Mouse (Mus musculus) Patski (cell line): ENCODE measurements around the gene Hap1. TPM values are rescaled to one million over a fixed set of nuclear protein-coding genes. Genes with fewer than 3 reads are reported as not detected.
"Not testable (repeated sequence)": the region's sequence is repeated elsewhere in the genome, so short reads cannot be mapped to it uniquely, and the experiment has no call there.

ENCODE experiments used
- ATAC-seq: fragments of 100-300 bp; one replicate; pipeline ENCODE4 v1.8.0; 2021
- CTCF ChIA-PET: fragments of 350-600 bp; sonication (Branson Sonifier 250); formaldehyde crosslinking; loops from one replicate; lab custom pipeline; 2022; ENCODE audit warnings: inconsistent platforms; lab: Charles Lee
- POLR2A ChIA-PET: fragments of 350-600 bp; sonication (Branson Sonifier 250); formaldehyde crosslinking; loops from one replicate; lab custom pipeline; 2022; ENCODE audit warnings: antibody characterized with exemption, inconsistent platforms; lab: Charles Lee
- DNase-seq: peaks from one replicate; pipeline ENCODE4 v3.0.0-alpha.2; 2011; ENCODE audit warnings: low read depth, low spot score
- H3K27me3 ChIP-seq: fragments of 371-371 bp; one replicate; pipeline ENCODE4 v1.5.1; 2021
- CTCF ChIP-seq: fragments of 100-300 bp; IDR thresholded peaks from one replicate; pipeline ENCODE4 v1.5.1; 2021
- in situ Hi-C: fragments of 300-500 bp; cut with MboI; formaldehyde crosslinking; loops from 3 replicates; pipeline ENCODE4 v1.11.1; 2018; ENCODE audit warnings: low pct_unique_long_range_greater_than_20kb, mixed read lengths
- polyA plus RNA-seq: library from polyadenylated mRNA; unstranded; gene quantifications from one replicate; pipeline ENCODE4 v1.2.3, GENCODE M21; 2021

The Hap1 gene
- polyA plus RNA-seq, 1 experiment from 2014 or later: 23.9 TPM

- no peak for TF ChIP-seq CTCF
- CTCF ChIA-PET: interaction anchor here (4.2 kb wide), 1 partner anchor 48 kb away, joined by 11 read pairs; no protein-coding TSS in a partner anchor
These were observed 4.2 kb upstream of the Hap1 start for GRCm38 (mm10) chr11:100360175-100360574.

DNA sequence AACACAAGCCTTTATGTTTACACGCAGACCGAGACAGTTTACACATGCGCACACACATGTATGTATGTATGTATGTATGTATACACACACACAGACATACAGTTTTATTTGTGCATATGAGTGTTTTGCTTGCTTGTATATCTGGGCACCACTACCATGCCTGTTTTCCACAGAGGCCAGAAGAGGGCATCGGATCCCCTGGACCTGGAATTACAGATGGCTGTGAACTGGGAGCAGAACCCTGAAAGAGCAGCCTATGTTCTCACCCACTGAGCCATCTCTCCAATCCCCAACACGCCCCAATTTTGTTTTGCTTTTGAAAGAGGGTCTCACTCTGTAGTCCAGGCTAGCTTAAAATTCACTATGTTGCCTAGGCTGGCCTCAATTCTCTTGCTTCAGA lies 1.5 kb upstream of the Hap1 start:
- in situ Hi-C loops: loop anchor here (5.0 kb wide), 1 partner anchor 110 kb away; no protein-coding TSS in a partner anchor
- DNase-seq (no peak), ATAC-seq (no peak)
- TF ChIP-seq CTCF: no peak
- POLR2A ChIA-PET: no interaction called here
- CTCF ChIA-PET: interaction anchor here (1.3 to 4.2 kb wide), 3 partner anchors 40 to 346 kb away, joined by 3 to 11 read pairs (median 3); partner anchors contain the start of gene Jup
- peaks cover 5% of the 10 kb centered on the region for H3K27me3 ChIP-seq

More at GRCm38 (mm10) chr11:100360175-100360574, 4.2 kb upstream of the Hap1 start:
- in situ Hi-C loops: loop anchor here (5.0 to 10.0 kb wide), 2 partner anchors 47 to 195 kb away; no protein-coding TSS in a partner anchor
- ATAC-seq: no peak
- DNase-seq: no peak
- POLR2A ChIA-PET: no interaction called here
- peaks cover 5% of the 10 kb centered on the region for H3K27me3 ChIP-seq

DNA sequence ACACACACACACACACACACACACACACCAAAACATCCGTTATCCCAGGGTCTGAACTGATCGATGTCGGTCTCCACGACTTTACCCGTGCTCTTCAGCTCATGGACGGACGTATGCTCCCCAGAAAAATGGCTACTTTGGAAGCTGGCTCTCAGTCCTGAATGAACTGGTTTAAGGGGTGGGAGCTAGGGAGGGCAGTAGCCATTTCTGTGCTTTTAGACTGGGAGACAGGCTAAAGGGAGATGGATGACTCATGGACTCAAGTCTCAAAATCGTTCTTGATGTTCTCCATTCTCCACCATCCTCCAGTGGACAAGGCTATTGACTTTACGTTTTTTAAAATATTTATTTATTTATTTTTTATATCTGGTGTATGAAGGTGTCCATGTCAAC lies 887 bp upstream of the Hap1 start:
- ChIA-PET CTCF (interaction anchor here (1.6 kb wide), 1 partner anchor 41 kb away, joined by 3 read pairs; the partner anchor contains the start of gene Jup), POLR2A (interaction anchor here (0.7 kb wide), 1 partner anchor 38 kb away, joined by 3 read pairs; no protein-coding TSS in a partner anchor)
- TF ChIP-seq CTCF: no peak
- peaks cover 5% of the 10 kb centered on the region for H3K27me3 ChIP-seq
- in situ Hi-C loops: loop anchor here (5.0 kb wide), 1 partner anchor 110 kb away; no protein-coding TSS in a partner anchor
- DNase-seq (no peak), ATAC-seq (no peak)

GRCm38 (mm10) chr11:100355151-100355951 lies 577 bp downstream of the Hap1 start:
- H3K27me3 ChIP-seq: peaks cover 5% of the 10 kb centered on the region
- ChIA-PET POLR2A (interaction anchor here (0.6 to 1.1 kb wide), 5 partner anchors 12 to 271 kb away, joined by 3 to 4 read pairs (median 4); no protein-coding TSS in a partner anchor), CTCF (no interaction called here)
- in situ Hi-C loops: loop anchor here (5.0 kb wide), 1 partner anchor 112 kb away; no protein-coding TSS in a partner anchor
- peak; percentile 32 for ATAC-seq
- no peak for DNase-seq
- no peak for TF ChIP-seq CTCF

DNA sequence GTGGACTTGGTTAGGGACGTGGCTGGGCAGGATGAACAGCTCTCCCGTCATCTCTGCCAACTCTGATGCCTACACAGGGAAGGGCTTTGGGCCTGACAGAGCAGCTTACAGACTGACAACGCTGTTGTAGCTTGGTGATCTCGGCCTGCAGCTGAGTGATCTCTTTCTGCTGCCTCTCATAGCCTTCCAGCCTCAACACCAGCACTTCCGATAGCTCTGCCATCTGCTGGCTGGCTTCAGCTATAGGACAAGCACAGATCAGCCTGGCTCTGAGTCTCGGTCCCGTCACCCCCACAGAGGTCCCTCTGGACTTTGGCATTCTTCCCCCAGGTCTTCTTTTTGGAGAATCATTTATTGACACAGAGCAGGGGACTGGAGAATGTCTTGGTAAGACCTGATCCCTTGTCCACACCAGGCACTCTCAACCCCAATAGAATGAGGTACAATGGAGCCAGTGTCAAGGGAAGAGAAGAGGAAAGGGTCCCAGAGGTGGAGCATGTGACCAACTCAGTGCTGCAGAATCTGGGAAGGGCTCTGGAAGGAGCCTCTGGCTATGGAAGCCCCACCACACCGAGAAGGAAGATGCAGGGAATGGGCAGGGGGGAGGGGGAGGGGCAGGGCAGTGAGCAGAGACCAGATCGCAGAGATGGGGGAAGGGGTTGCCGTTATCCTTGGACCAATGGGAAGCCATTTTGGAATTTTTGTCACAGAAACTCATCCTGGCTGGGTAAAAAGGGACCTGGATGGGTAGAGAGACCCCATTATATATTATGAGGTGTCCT lies 3.7 kb downstream of the Hap1 start:
- CTCF ChIA-PET: no interaction called here
- H3K27me3 ChIP-seq: no peaks in the 10 kb centered on the region
- ATAC-seq (no peak), DNase-seq (no peak)
- POLR2A ChIA-PET: no interaction called here
- in situ Hi-C loops: no loop called here
- TF ChIP-seq CTCF: no peak

- TF ChIP-seq CTCF: no peak
- CTCF ChIA-PET: interaction anchor here (0.9 kb wide), 1 partner anchor 14 kb away, joined by 3 read pairs; no protein-coding TSS in a partner anchor
- in situ Hi-C loops: no loop called here
- no peak for ATAC-seq
- POLR2A ChIA-PET: interaction anchor here (0.6 kb wide), 1 partner anchor 1536 kb away, joined by 4 read pairs; no protein-coding TSS in a partner anchor
- H3K27me3 ChIP-seq: no peaks in the 10 kb centered on the region
- no peak for DNase-seq
These were observed 11.7 kb downstream of the Hap1 start for GRCm38 (mm10) chr11:100344269-100344668.

GRCm38 (mm10) chr11:100335731-100336130 lies 20.2 kb downstream of the Hap1 start:
- ATAC-seq: no peak
- in situ Hi-C loops: no loop called here
- no peaks in the 10 kb centered on the region for H3K27me3 ChIP-seq
- DNase-seq: no peak
- POLR2A ChIA-PET: no interaction called here
- TF ChIP-seq CTCF: no peak
- CTCF ChIA-PET: interaction anchor here (1.2 to 2.6 kb wide), 2 partner anchors 8 to 12 kb away, joined by 3 to 13 read pairs; no protein-coding TSS in a partner anchor

DNA sequence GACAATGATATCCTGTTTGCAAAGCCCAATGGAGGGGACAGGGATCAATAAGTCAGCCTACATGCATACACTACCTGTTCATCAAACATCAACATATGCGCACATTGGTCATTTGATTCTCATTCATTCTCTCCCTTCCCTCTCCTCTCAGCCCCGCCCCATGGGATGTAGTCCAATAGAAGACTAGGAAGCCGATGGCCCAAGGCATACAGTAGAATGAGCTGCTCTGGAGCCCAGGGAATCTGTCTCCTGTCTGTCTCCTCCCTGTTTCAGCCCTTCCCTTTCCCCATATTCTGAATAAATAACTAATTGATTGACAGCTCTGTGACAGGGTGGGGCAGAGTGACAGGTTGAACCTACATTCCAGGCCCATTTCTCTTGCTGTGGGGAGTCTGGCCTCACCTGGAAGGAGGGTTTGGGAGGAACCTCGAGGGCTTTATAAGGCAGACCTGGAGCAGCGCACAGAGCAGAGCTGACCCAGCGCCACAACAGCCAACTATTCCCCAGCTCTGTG lies 21.9 kb downstream of the Hap1 start, which contains the start of gene Gast:
Gene Gast (plus strand): TSS at position 464 of the 514 bp plus-strand sequence.
- no peak for TF ChIP-seq CTCF
- ChIA-PET POLR2A (no interaction called here), CTCF (no interaction called here)
- no peaks in the 10 kb centered on the region for H3K27me3 ChIP-seq
- ATAC-seq (no peak), DNase-seq (no peak)
- in situ Hi-C loops: no loop called here

GRCm38 (mm10) chr11:100332766-100333515 lies 23.0 kb downstream of the Hap1 start:
- POLR2A ChIA-PET: no interaction called here
- CTCF ChIA-PET: interaction anchor here (1.8 kb wide), 1 partner anchor 9 kb away, joined by 6 read pairs; no protein-coding TSS in a partner anchor
- no peak for TF ChIP-seq CTCF
- no peaks in the 10 kb centered on the region for H3K27me3 ChIP-seq
- DNase-seq (no peak), ATAC-seq (no peak)
- in situ Hi-C loops: no loop called here

DNA sequence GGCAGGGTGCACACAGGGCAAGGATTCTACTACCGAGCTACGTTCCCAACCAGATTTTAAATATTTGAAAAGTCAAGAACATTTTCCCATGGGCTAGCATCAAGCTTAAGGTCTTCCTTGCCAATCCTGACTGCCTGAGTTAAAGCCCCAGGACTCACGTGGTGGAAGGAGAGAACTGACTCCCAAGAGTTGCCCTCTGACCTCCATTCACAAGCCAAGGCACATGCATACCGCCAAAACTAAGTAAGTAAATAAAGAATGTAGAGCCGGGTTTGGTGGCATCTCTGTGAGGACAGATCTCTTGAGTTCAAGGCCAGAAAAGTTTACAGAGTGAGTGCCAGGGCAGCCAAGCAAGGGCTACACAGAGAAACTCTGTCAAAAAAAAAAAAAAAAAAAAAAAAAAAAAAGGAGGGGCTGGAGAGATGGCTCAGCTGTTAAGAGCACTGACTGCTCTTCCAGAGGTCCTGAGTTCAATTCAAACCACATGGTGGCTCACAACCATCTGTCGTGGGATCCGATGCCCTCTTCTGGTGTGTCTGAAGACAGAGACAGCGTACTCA lies 25.0 kb downstream of the Hap1 start:
- CTCF ChIA-PET: interaction anchor here (1.3 to 1.8 kb wide), 2 partner anchors 7 to 13 kb away, joined by 3 to 6 read pairs; no protein-coding TSS in a partner anchor
- DNase-seq, H3K27me3 ChIP-seq, POLR2A ChIA-PET, in situ Hi-C loops, ATAC-seq: not testable (repeated sequence)
